Mouse (Mus musculus) brain, embryonic 14.5 days (tissue): ENCODE measurements at regions not wholly inside any gene's neighbourhood (a gene's known extent, or its start where the extent isn't known, plus 50 kb on each side); places are given as distances from the start of the nearest gene placed in this dataset.

Source experiments
- CTCF ChIP-seq: fragments of 200-500 bp; IDR thresholded peaks from 2 replicates; pipeline ENCODE4 v1.5.1; 2012; ENCODE audit warnings: inconsistent platforms, mild to moderate bottlenecking, moderate library complexity, borderline replicate concordance; ENCODE audit not compliant: insufficient read depth, insufficient read length; ENCODE audit errors: extremely low read depth
- POLR2A ChIP-seq: fragments of 200-500 bp; IDR thresholded peaks from 2 replicates; pipeline ENCODE4 v1.6.1; 2012; ENCODE audit warnings: mild to moderate bottlenecking, inconsistent platforms, borderline replicate concordance; ENCODE audit not compliant: poor library complexity, insufficient read depth, insufficient read length, severe bottlenecking; ENCODE audit errors: extremely low read depth

DNA sequence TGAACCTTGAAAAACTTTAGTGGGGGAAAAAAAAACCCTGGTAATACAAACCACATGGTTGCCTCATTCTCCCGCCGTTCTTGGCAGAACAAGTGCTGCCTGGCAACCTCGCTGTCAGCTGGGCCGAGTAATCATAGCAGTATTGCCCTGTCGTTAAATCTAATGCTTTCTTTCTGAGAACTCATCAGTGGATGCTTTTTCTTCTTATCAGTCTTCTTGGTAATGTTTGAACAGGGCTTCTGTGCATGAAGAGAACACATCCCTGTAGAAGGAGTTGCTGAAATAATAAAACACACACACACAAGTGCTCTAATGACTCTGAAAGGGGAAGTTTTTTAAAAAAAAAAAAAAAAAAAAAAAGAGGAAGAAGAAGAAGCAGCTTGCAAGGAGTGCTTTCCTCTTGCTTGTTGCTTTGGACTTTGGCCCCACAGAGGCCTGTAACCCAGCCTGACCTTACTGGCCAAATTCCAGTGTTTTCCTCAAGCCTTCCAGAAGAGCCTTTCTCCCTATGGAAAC is 200.9 kb upstream of the Cited2 start:
- TF ChIP-seq CTCF = no peak
- no peak for TF ChIP-seq POLR2A
